Mouse (Mus musculus) erythroblast, adult 5-6 weeks (primary cell): ENCODE measurements around the gene Ugt1a9. TPM values are rescaled to one million over a fixed set of nuclear protein-coding genes. Genes with fewer than 3 reads are reported as not detected.
"Not testable (repeated sequence)": the region's sequence is repeated elsewhere in the genome, so short reads cannot be mapped to it uniquely, and the experiment has no call there.

Experiments
- ATAC-seq: replicated peaks from 2 replicates; pipeline ENCODE4 v1.8.0; 2016; ENCODE audit warnings: moderate number of reproducible peaks, mild to moderate bottlenecking, moderate TSS enrichment, inconsistent platforms; ENCODE audit not compliant: poor library complexity, low FRiP score, severe bottlenecking
- total RNA-seq, 2 experiments: library from RNA; stranded (forward) in 1 of 2; stranded (reverse) in 1 of 2; fragments of 150-400 nt in 1 of 2; fragments of 200-764, 138-1000 nt in 1 of 2; gene quantifications; 2 replicates each; pipeline versions ENCODE4 v1.2.3 to v1.2.4; 2015 to 2017; ENCODE audit warnings: low replicate concordance in 2 of 2

Ugt1a9 gene
- total RNA-seq, 2 experiments from 2014 or later: not detected

GRCm38 (mm10) chr1:88215466-88216380 is 145.1 kb downstream of the Ugt1a9 start:
- ATAC-seq: no peak

GRCm38 (mm10) chr1:88216551-88216950 is 146.0 kb downstream of the Ugt1a9 start:
- no peak for ATAC-seq

- no peak for ATAC-seq
These were observed 146.5 kb downstream of the Ugt1a9 start for GRCm38 (mm10) chr1:88217144-88217543.

GRCm38 (mm10) chr1:88217576-88217975 is 147.0 kb downstream of the Ugt1a9 start:
- ATAC-seq: no peak

GRCm38 (mm10) chr1:88218051-88218450 is 147.5 kb downstream of the Ugt1a9 start:
- no peak for ATAC-seq

GRCm38 (mm10) chr1:88218591-88218990 is 148.0 kb downstream of the Ugt1a9 start:
- ATAC-seq: no peak

- no peak for ATAC-seq
These were observed 148.5 kb downstream of the Ugt1a9 start for GRCm38 (mm10) chr1:88219054-88219453.

GRCm38 (mm10) chr1:88220336-88220735 is 149.7 kb downstream of the Ugt1a9 start:
- ATAC-seq: no peak

GRCm38 (mm10) chr1:88222216-88222615 is 151.6 kb downstream of the Ugt1a9 start:
- ATAC-seq: no peak

GRCm38 (mm10) chr1:88223011-88223515 is 152.5 kb downstream of the Ugt1a9 start:
- ATAC-seq: not testable (repeated sequence)

GRCm38 (mm10) chr1:88223591-88223990 is 153.0 kb downstream of the Ugt1a9 start:
- no peak for ATAC-seq

GRCm38 (mm10) chr1:88224029-88224776 is 153.6 kb downstream of the Ugt1a9 start:
- no peak for ATAC-seq

- not testable (repeated sequence) for ATAC-seq
These were observed 154.7 kb downstream of the Ugt1a9 start for GRCm38 (mm10) chr1:88225301-88225700.

- no peak for ATAC-seq
These were observed 155.1 kb downstream of the Ugt1a9 start for GRCm38 (mm10) chr1:88225741-88226140.

GRCm38 (mm10) chr1:88226670-88227379 is 156.2 kb downstream of the Ugt1a9 start, which contains the start of gene Mroh2a:
Gene Mroh2a, plus strand, starts transcription at chr1:88226986.
- no peak for ATAC-seq

- ATAC-seq: peak; percentile 23; the same call in 1 of the 2 replicates
These were observed 156.9 kb downstream of the Ugt1a9 start for GRCm38 (mm10) chr1:88227482-88227881.

- ATAC-seq: no peak
These were observed 157.5 kb downstream of the Ugt1a9 start for GRCm38 (mm10) chr1:88228121-88228520.

GRCm38 (mm10) chr1:88229566-88229965 is 159.0 kb downstream of the Ugt1a9 start:
- ATAC-seq: no peak

GRCm38 (mm10) chr1:88229986-88230385 is 159.4 kb downstream of the Ugt1a9 start:
- ATAC-seq: no peak

GRCm38 (mm10) chr1:88230421-88230820 is 159.8 kb downstream of the Ugt1a9 start:
- no peak for ATAC-seq
